Comparison of ENCODE assay signal across 8 mouse cellular contexts in genomic region chr6:108457516-108458181, GRCm38 (mm10).
DNase-seq lines count a peak whose midpoint lies in the region; ATAC-seq and TF ChIP-seq lines count a peak whose summit lies in the region.

No protein-coding gene starts in this region.

- H3K9ac ChIP-seq in ES-Bruce4 (ENCODE audit: low read depth, poor library complexity, severe bottlenecking) = peak overlapping the region; percentile 38
- no peak overlapping the region for H3K9ac ChIP-seq in limb, embryonic 13.5 days
- H3K9ac ChIP-seq in stomach, embryonic 16.5 days (ENCODE audit: low read length) = no peak overlapping the region

- H3K27me3 ChIP-seq in cerebellum, adult 2 months (ENCODE audit: control insufficient read depth, insufficient read depth, low read length) = no peaks in the 10 kb centered on the region
- no peaks in the 10 kb centered on the region for H3K27me3 ChIP-seq in ES-Bruce4 (ENCODE audit: control insufficient read depth, insufficient read depth, low read length, poor library complexity, severe bottlenecking)
- H3K27me3 ChIP-seq in limb, embryonic 13.5 days = no peaks in the 10 kb centered on the region
- H3K27me3 ChIP-seq in stomach, embryonic 16.5 days (ENCODE audit: control insufficient read depth, insufficient read depth, low read length) = no peaks in the 10 kb centered on the region

- WGBS in cerebellum, adult 2 months = 75% methylated on average over 14 of the region's 14 CpGs
- 25% methylated on average over 14 of the region's 14 CpGs for WGBS in limb, embryonic 13.5 days
- 42% methylated on average over 14 of the region's 14 CpGs for WGBS in stomach, embryonic 16.5 days

- H3K36me3 ChIP-seq in ES-Bruce4 (ENCODE audit: control insufficient read depth, insufficient read depth, low read length, poor library complexity, severe bottlenecking) = no peaks in the 10 kb centered on the region
- no peaks in the 10 kb centered on the region for H3K36me3 ChIP-seq in limb, embryonic 13.5 days
- H3K36me3 ChIP-seq in stomach, embryonic 16.5 days (ENCODE audit: control insufficient read depth, insufficient read depth, low read length) = no peaks in the 10 kb centered on the region

- H3K4me3 ChIP-seq in cerebellum, adult 2 months (replicated peaks; ENCODE audit: insufficient read depth, low read depth, low read length) = no peak overlapping the region
- H3K4me3 ChIP-seq in ES-Bruce4 (ENCODE audit: low read depth, low read length) = no peak overlapping the region
- no peak overlapping the region for H3K4me3 ChIP-seq in limb, embryonic 13.5 days
- H3K4me3 ChIP-seq in stomach, embryonic 16.5 days (replicated peaks; ENCODE audit: low read length) = no peak overlapping the region

- peak; percentile 35 to 39 for DNase-seq in cerebellum, adult 2 months
- DNase-seq in cerebellum, adult 18-20 months = no peak
- no peak for DNase-seq in frontal cortex, postnatal 25 days (ENCODE audit: low spot score in 2 of 2)
- no peak for DNase-seq in thymus, adult 18-20 months

- peaks cover 22% of the 10 kb centered on the region for H3K4me1 ChIP-seq in cerebellum, adult 2 months (ENCODE audit: control insufficient read depth, insufficient read depth, low read length)
- H3K4me1 ChIP-seq in ES-Bruce4 (ENCODE audit: control insufficient read depth, insufficient read depth, low read length) = peaks cover 12% of the 10 kb centered on the region
- peaks cover 52% of the 10 kb centered on the region for H3K4me1 ChIP-seq in limb, embryonic 13.5 days
- peaks cover 28% of the 10 kb centered on the region for H3K4me1 ChIP-seq in stomach, embryonic 16.5 days (ENCODE audit: control insufficient read depth, insufficient read depth, low read length)

- H3K27ac ChIP-seq in cerebellum, adult 2 months (ENCODE audit: insufficient read depth, low read length) = peak overlapping the region; percentile 71
- peak overlapping the region; percentile 92 for H3K27ac ChIP-seq in ES-Bruce4 (ENCODE audit: insufficient read depth, low read length)
- H3K27ac ChIP-seq in limb, embryonic 13.5 days = peak overlapping the region; percentile 92
- peak overlapping the region; percentile 86 for H3K27ac ChIP-seq in stomach, embryonic 16.5 days (ENCODE audit: low read length)

- TF ChIP-seq POLR2A in cerebellum, adult 2 months (IDR thresholded peaks at IDR 0.05; ENCODE audit: borderline replicate concordance, insufficient read depth, low read length) = no peak
- TF ChIP-seq POLR2A in ES-Bruce4 (IDR thresholded peaks at IDR 0.05; ENCODE audit: insufficient read depth, low read length) = no peak

- H3K4me2 ChIP-seq in limb, embryonic 13.5 days (replicated peaks) = peak overlapping the region; percentile 47
- no peak overlapping the region for H3K4me2 ChIP-seq in stomach, embryonic 16.5 days (ENCODE audit: low read depth, low read length)

- no peak for TF ChIP-seq CTCF in cerebellum, adult 2 months (IDR thresholded peaks at IDR 0.05; ENCODE audit: borderline replicate concordance, insufficient read depth, low read depth, low read length)
- no peak for TF ChIP-seq CTCF in ES-Bruce4 (IDR thresholded peaks at IDR 0.05; ENCODE audit: low read depth, low read length)

- ATAC-seq in granulocyte monocyte progenitor cell, adult 5-6 weeks (replicated peaks; ENCODE audit: poor library complexity, severe bottlenecking) = peak; percentile 74
- ATAC-seq in limb, embryonic 13.5 days (ENCODE audit: low FRiP score, low read depth) = peak; percentile 48
- 0 out of 2 replicates have a peak, but pooled peaks have one; percentile 23 for ATAC-seq in stomach, embryonic 16.5 days (ENCODE audit: insufficient read depth, low FRiP score)

- TF ChIP-seq EP300 in ES-Bruce4 (IDR thresholded peaks at IDR 0.05; ENCODE audit: insufficient read depth, low read depth, low read length) = no peak

- H3K9me3 ChIP-seq in ES-Bruce4 (replicated peaks; ENCODE audit: control insufficient read depth, insufficient read depth, low read length, poor library complexity, severe bottlenecking) = no peaks in the 10 kb centered on the region
- no peaks in the 10 kb centered on the region for H3K9me3 ChIP-seq in limb, embryonic 13.5 days
- H3K9me3 ChIP-seq in stomach, embryonic 16.5 days (replicated peaks; ENCODE audit: control insufficient read depth, low read length) = no peaks in the 10 kb centered on the region

Comparison
In these comparisons a context has a peak if more than half of its experiments do, and no peak if none do; other contexts are left out.
1. DNase-seq: peak in cerebellum, adult 2 months (2 of 2); none in cerebellum, adult 18-20 months (0 of 2), frontal cortex, postnatal 25 days (0 of 2) and thymus, adult 18-20 months (0 of 2).
2. ATAC-seq: peak in every context shown above with its lines; median percentile 74 in granulocyte monocyte progenitor cell, adult 5-6 weeks; 48 in limb, embryonic 13.5 days; 23 in stomach, embryonic 16.5 days.
3. Peak in every context shown above with its lines, with median percentiles within 50 percentile points of each other: H3K27ac ChIP-seq.